Mouse (Mus musculus): ENCODE data around the gene Slc36a2.

- TF ChIP-seq CTCF (IDR thresholded peaks at IDR 0.05; ENCODE audit: low read depth): no peak
- no peak for TF ChIP-seq EP300 (IDR thresholded peaks at IDR 0.05; ENCODE audit: low read depth)
These were observed 58.2 kb downstream of the Slc36a2 start for GRCm38 (mm10) chr11:55126663-55127062.
